Mouse (Mus musculus) heart, embryonic 13.5 days (tissue): ENCODE data around the gene Rab43. TPM values are rescaled to one million over a fixed set of nuclear protein-coding genes. Genes with fewer than 3 reads are reported as not detected.
A peak's percentile ranks its signal among the peaks of the same experiment; 100 is the strongest.
"Not testable (repeated sequence)": the region's sequence is repeated elsewhere in the genome, so short reads cannot be mapped to it uniquely, and the experiment has no call there.

Source experiments
- ATAC-seq: fragments of 200-750 bp; cut with Nextera tagmentation; 2 replicates; pipeline ENCODE4 v1.8.0; 2017; ENCODE audit warnings: moderate TSS enrichment; ENCODE audit not compliant: insufficient number of reproducible peaks, low FRiP score, low TSS enrichment; ENCODE audit errors: extremely low read depth
- H3K27ac ChIP-seq: fragments of 300-500 bp; sonication (generic); replicated peaks from 2 replicates; pipeline ENCODE4 v1.5.1; 2015; ENCODE audit warnings: moderate library complexity, mild to moderate bottlenecking, inconsistent platforms
- H3K27me3 ChIP-seq: fragments of 300-500 bp; sonication (generic); replicated peaks from 2 replicates; pipeline ENCODE4 v1.6.1; 2015; ENCODE audit warnings: mild to moderate bottlenecking, inconsistent platforms
- H3K36me3 ChIP-seq: fragments of 300-500 bp; sonication (generic); 2 replicates; pipeline ENCODE4 v1.6.1; 2015; ENCODE audit warnings: mild to moderate bottlenecking, inconsistent platforms
- H3K4me1 ChIP-seq: fragments of 300-500 bp; sonication (generic); 2 replicates; pipeline ENCODE4 v1.6.1; 2015; ENCODE audit warnings: inconsistent platforms
- H3K4me2 ChIP-seq: fragments of 300-500 bp; sonication (generic); 2 replicates; pipeline ENCODE4 v1.6.1; 2015; ENCODE audit warnings: inconsistent platforms, mild to moderate bottlenecking, moderate library complexity
- H3K4me3 ChIP-seq: fragments of 300-500 bp; sonication (generic); 2 replicates; pipeline ENCODE4 v1.5.1; 2015; ENCODE audit warnings: moderate library complexity, mild to moderate bottlenecking, inconsistent platforms
- H3K9ac ChIP-seq: fragments of 300-500 bp; sonication (generic); 2 replicates; pipeline ENCODE4 v1.6.1; 2015; ENCODE audit warnings: inconsistent platforms, mild to moderate bottlenecking, moderate library complexity
- H3K9me3 ChIP-seq: fragments of 300-500 bp; sonication (generic); 2 replicates; pipeline ENCODE4 v1.6.1; 2016; ENCODE audit warnings: inconsistent platforms
- WGBS: fragments of 180-500 bp; shearing (Covaris S2); methylation state at CpG from one replicate; pipeline ENCODE4 v1.1.7; 2015; ENCODE audit warnings: mixed read lengths; 5-methylcytosine and 5-hydroxymethylcytosine counted together
- polyA plus RNA-seq: library from polyadenylated mRNA; unstranded; fragments of >200 nt; fragmentation: Nextera tagmentation; extraction: Ambion mirVana; gene quantifications from 2 replicates; pipeline ENCODE4 v1.2.1, GENCODE M21; 2015

Rab43 gene
- polyA plus RNA-seq, 1 experiment from 2014 or later, result 7.5 TPM

GRCm38 (mm10) chr6:87780546-87781301 lies 31.2 kb downstream of the Rab43 start:
- no peak for ATAC-seq
- WGBS, result 75% methylated on average over 10 of the region's 10 CpGs

GRCm38 (mm10) chr6:87779174-87780165 lies 32.5 kb downstream of the Rab43 start:
- no peak overlapping the region for H3K4me3 ChIP-seq
- H3K4me2 ChIP-seq, result no peak overlapping the region
- H3K36me3 ChIP-seq, result no peaks in the 10 kb centered on the region
- no peaks in the 10 kb centered on the region for H3K9me3 ChIP-seq
- H3K27me3 ChIP-seq, result no peaks in the 10 kb centered on the region
- no peak for ATAC-seq
- H3K27ac ChIP-seq, result no peak overlapping the region
- H3K4me1 ChIP-seq, result peaks cover 18% of the 10 kb centered on the region
- no peak overlapping the region for H3K9ac ChIP-seq
- 85% methylated on average over 11 of the region's 11 CpGs for WGBS

More at GRCm38 (mm10) chr6:87780546-87781301, 31.2 kb downstream of the Rab43 start:
- Histone ChIP-seq H3K27ac (no peak overlapping the region), H3K27me3 (no peaks in the 10 kb centered on the region), H3K4me2 (no peak overlapping the region), H3K4me1 (peaks cover 18% of the 10 kb centered on the region), H3K9ac (no peak overlapping the region), H3K4me3 (no peak overlapping the region), H3K9me3 (no peaks in the 10 kb centered on the region), H3K36me3 (no peaks in the 10 kb centered on the region)

GRCm38 (mm10) chr6:87778294-87779173 lies 33.4 kb downstream of the Rab43 start:
- peaks cover 18% of the 10 kb centered on the region for H3K4me1 ChIP-seq
- H3K27ac ChIP-seq, result peak overlapping the region; percentile 43
- H3K4me3 ChIP-seq, result no peak overlapping the region
- no peak overlapping the region; the same call in 1 of the 2 replicates for H3K9ac ChIP-seq
- WGBS, result 51% methylated on average over 11 of the region's 11 CpGs
- H3K27me3 ChIP-seq, result 0 out of 2 replicates have a peak, but pooled peaks cover 2% of the 10 kb centered on the region
- H3K4me2 ChIP-seq, result no peak overlapping the region
- H3K36me3 ChIP-seq, result no peaks in the 10 kb centered on the region
- H3K9me3 ChIP-seq, result no peaks in the 10 kb centered on the region
- ATAC-seq, result no peak

- Histone ChIP-seq H3K27ac (peak within 1 kb of the TSS; percentile 43), H3K36me3 (no peaks in the 10 kb centered on the region), H3K9me3 (no peaks in the 10 kb centered on the region), H3K9ac (peak within 1 kb of the TSS; percentile 3; the same call in 1 of the 2 replicates), H3K4me3 (no peak within 1 kb of the TSS), H3K4me2 (no peak within 1 kb of the TSS), H3K27me3 (0 out of 2 replicates have a peak, but pooled peaks cover 3% of the 10 kb centered on the region), H3K4me1 (peaks cover 18% of the 10 kb centered on the region)
- WGBS, result 43% methylated on average over 2 of the region's 2 CpGs
- ATAC-seq, result no peak
Measured at GRCm38 (mm10) chr6:87777842-87778241, 34.1 kb downstream of the Rab43 start, which contains the start of gene Gp9. Gene Gp9 (plus strand): TSS chr6:87778072.

- Histone ChIP-seq H3K27ac (no peak overlapping the region), H3K9ac (no peak overlapping the region), H3K4me3 (no peak overlapping the region), H3K4me1 (peaks cover 18% of the 10 kb centered on the region), H3K4me2 (no peak overlapping the region; the same call in 1 of the 2 replicates), H3K9me3 (no peaks in the 10 kb centered on the region), H3K27me3 (0 out of 2 replicates have a peak, but pooled peaks cover 3% of the 10 kb centered on the region), H3K36me3 (no peaks in the 10 kb centered on the region)
- WGBS, result 50% methylated on average over 1 of the region's 1 CpGs
- 0 out of 2 replicates have a peak, but pooled peaks have one; percentile 12 for ATAC-seq
Measured at GRCm38 (mm10) chr6:87776663-87777062, 35.3 kb downstream of the Rab43 start.

- H3K27ac ChIP-seq, result no peak overlapping the region
- H3K27me3 ChIP-seq, result 0 out of 2 replicates have a peak, but pooled peaks cover 3% of the 10 kb centered on the region
- no peaks in the 10 kb centered on the region for H3K9me3 ChIP-seq
- 47% methylated on average over 3 of the region's 3 CpGs for WGBS
- ATAC-seq, result peak; percentile 40; the same call in 1 of the 2 replicates
- no peaks in the 10 kb centered on the region for H3K36me3 ChIP-seq
- H3K4me1 ChIP-seq, result peaks cover 18% of the 10 kb centered on the region
- no peak overlapping the region for H3K9ac ChIP-seq
- no peak overlapping the region for H3K4me3 ChIP-seq
- no peak overlapping the region for H3K4me2 ChIP-seq
Measured at GRCm38 (mm10) chr6:87775588-87776245, 36.2 kb downstream of the Rab43 start.

- H3K27me3 ChIP-seq, result 0 out of 2 replicates have a peak, but pooled peaks cover 3% of the 10 kb centered on the region
- no peak overlapping the region for H3K9ac ChIP-seq
- peaks cover 18% of the 10 kb centered on the region for H3K4me1 ChIP-seq
- ATAC-seq, result no peak
- H3K27ac ChIP-seq, result no peak overlapping the region
- no peaks in the 10 kb centered on the region for H3K9me3 ChIP-seq
- H3K36me3 ChIP-seq, result no peaks in the 10 kb centered on the region
- H3K4me2 ChIP-seq, result no peak overlapping the region
- 79% methylated on average over 9 of the region's 9 CpGs for WGBS
- no peak overlapping the region for H3K4me3 ChIP-seq
Measured at GRCm38 (mm10) chr6:87774909-87775308, 37.1 kb downstream of the Rab43 start.

GRCm38 (mm10) chr6:87774466-87774865 lies 37.5 kb downstream of the Rab43 start:
- H3K4me3 ChIP-seq, result no peak overlapping the region
- H3K36me3 ChIP-seq, result no peaks in the 10 kb centered on the region
- 0 out of 2 replicates have a peak, but pooled peaks cover 3% of the 10 kb centered on the region for H3K27me3 ChIP-seq
- no peak overlapping the region for H3K4me2 ChIP-seq
- H3K9me3 ChIP-seq, result no peaks in the 10 kb centered on the region
- no peak overlapping the region for H3K9ac ChIP-seq
- WGBS, result 40% methylated on average over 1 of the region's 1 CpGs
- no peak for ATAC-seq
- H3K27ac ChIP-seq, result no peak overlapping the region
- peaks cover 18% of the 10 kb centered on the region for H3K4me1 ChIP-seq

GRCm38 (mm10) chr6:87770626-87771025 lies 41.3 kb downstream of the Rab43 start:
- ATAC-seq, result no peak
- WGBS, result 51% methylated on average over 8 of the region's 8 CpGs
- Histone ChIP-seq H3K4me3 (no peak overlapping the region), H3K4me1 (no peaks in the 10 kb centered on the region), H3K27me3 (0 out of 2 replicates have a peak, but pooled peaks cover 3% of the 10 kb centered on the region), H3K9me3 (no peaks in the 10 kb centered on the region), H3K36me3 (no peaks in the 10 kb centered on the region), H3K27ac (no peak overlapping the region), H3K9ac (no peak overlapping the region), H3K4me2 (no peak overlapping the region)

- 85% methylated on average over 2 of the region's 2 CpGs for WGBS
- not testable (repeated sequence) for H3K4me3 ChIP-seq, H3K9me3 ChIP-seq, H3K36me3 ChIP-seq, H3K9ac ChIP-seq, H3K4me2 ChIP-seq, H3K27ac ChIP-seq, ATAC-seq, H3K4me1 ChIP-seq, H3K27me3 ChIP-seq
Measured at GRCm38 (mm10) chr6:87764296-87764695, 47.7 kb downstream of the Rab43 start.
